Mouse (Mus musculus) ES-Bruce4 (cell line): ENCODE results near the gene Slc35g2. TPM values are rescaled to one million over a fixed set of nuclear protein-coding genes. Genes with fewer than 3 reads are reported as not detected.

Experiments
- H3K27ac ChIP-seq: 2 replicates; pipeline ENCODE4 v1.5.1; 2012; ENCODE audit warnings: low read length, inconsistent platforms; ENCODE audit not compliant: insufficient read depth
- H3K27me3 ChIP-seq: 2 replicates; pipeline ENCODE4 v1.6.1; 2012; ENCODE audit warnings: mild to moderate bottlenecking, low read length, inconsistent platforms; ENCODE audit not compliant: control insufficient read depth, poor library complexity, insufficient read depth, severe bottlenecking
- H3K36me3 ChIP-seq: 2 replicates; pipeline ENCODE4 v1.6.1; 2012; ENCODE audit warnings: inconsistent platforms, mild to moderate bottlenecking, low read length, moderate library complexity; ENCODE audit not compliant: control insufficient read depth, poor library complexity, insufficient read depth, severe bottlenecking
- H3K4me1 ChIP-seq: one replicate; pipeline ENCODE4 v1.8.1; 2011; ENCODE audit warnings: low read length; ENCODE audit not compliant: control insufficient read depth, insufficient read depth
- H3K4me3 ChIP-seq: 2 replicates; pipeline ENCODE4 v1.5.1; 2011; ENCODE audit warnings: low read depth, mild to moderate bottlenecking, low read length
- H3K9ac ChIP-seq: 2 replicates; pipeline ENCODE4 v1.6.1; 2012; ENCODE audit warnings: low read depth, mild to moderate bottlenecking, inconsistent platforms; ENCODE audit not compliant: poor library complexity, severe bottlenecking
- H3K9me3 ChIP-seq: replicated peaks from 2 replicates; pipeline ENCODE4 v1.6.1; 2012; ENCODE audit warnings: mild to moderate bottlenecking, low read length, inconsistent platforms; ENCODE audit not compliant: control insufficient read depth, poor library complexity, insufficient read depth, severe bottlenecking
- CTCF ChIP-seq: IDR thresholded peaks from one replicate; pipeline ENCODE4 v1.8.1; 2011; ENCODE audit warnings: low read depth, low read length
- EP300 ChIP-seq: IDR thresholded peaks from 2 replicates; pipeline ENCODE4 v1.6.1; 2011; ENCODE audit warnings: low read depth, low read length; ENCODE audit not compliant: insufficient read depth
- POLR2A ChIP-seq: IDR thresholded peaks from one replicate; pipeline ENCODE4 v1.8.1; 2011; ENCODE audit warnings: low read length; ENCODE audit not compliant: insufficient read depth
- polyA plus RNA-seq: library from polyadenylated mRNA; stranded (reverse); fragments of >200 nt; gene quantifications from 2 replicates; pipeline ENCODE4 v1.2.4, GENCODE M21; 2011; ENCODE audit warnings: low read depth; ENCODE audit not compliant: missing spikeins, insufficient read depth, insufficient read length

Slc35g2 gene
- polyA plus RNA-seq, 1 experiment = 1.9 TPM

GRCm38 (mm10) chr9:100569798-100570625, 878 bp downstream of the Slc35g2 start:
- Histone ChIP-seq H3K27ac (no peak overlapping the region), H3K4me1 (no peaks in the 10 kb centered on the region), H3K27me3 (peaks cover 3% of the 10 kb centered on the region; the same call in 1 of the 2 replicates), H3K36me3 (no peaks in the 10 kb centered on the region), H3K4me3 (peak overlapping the region; percentile 85), H3K9me3 (no peaks in the 10 kb centered on the region), H3K9ac (peak overlapping the region; percentile 51; the same call in 1 of the 2 replicates)
- TF ChIP-seq EP300 = no peak
- TF ChIP-seq POLR2A = no peak
- peak; percentile 10 for TF ChIP-seq CTCF

GRCm38 (mm10) chr9:100560251-100560890, 10.5 kb downstream of the Slc35g2 start:
- TF ChIP-seq CTCF = no peak
- TF ChIP-seq POLR2A = no peak
- no peak for TF ChIP-seq EP300
- Histone ChIP-seq H3K4me1 (no peaks in the 10 kb centered on the region), H3K4me3 (no peak overlapping the region), H3K27me3 (no peaks in the 10 kb centered on the region), H3K9ac (no peak overlapping the region), H3K27ac (no peak overlapping the region), H3K9me3 (no peaks in the 10 kb centered on the region), H3K36me3 (no peaks in the 10 kb centered on the region)

GRCm38 (mm10) chr9:100558991-100559390, 11.9 kb downstream of the Slc35g2 start:
- Histone ChIP-seq H3K9me3 (no peaks in the 10 kb centered on the region), H3K9ac (no peak overlapping the region), H3K27ac (no peak overlapping the region), H3K36me3 (no peaks in the 10 kb centered on the region), H3K4me1 (no peaks in the 10 kb centered on the region), H3K27me3 (no peaks in the 10 kb centered on the region), H3K4me3 (no peak overlapping the region)
- TF ChIP-seq EP300 (no peak), CTCF (no peak), POLR2A (no peak)

- H3K27me3 ChIP-seq = no peaks in the 10 kb centered on the region
- H3K4me3 ChIP-seq = no peak overlapping the region
- no peak overlapping the region for H3K27ac ChIP-seq
- no peaks in the 10 kb centered on the region for H3K4me1 ChIP-seq
- no peak overlapping the region for H3K9ac ChIP-seq
- H3K9me3 ChIP-seq = no peaks in the 10 kb centered on the region
- H3K36me3 ChIP-seq = no peaks in the 10 kb centered on the region
- TF ChIP-seq CTCF (no peak), POLR2A (no peak), EP300 (no peak)
These were observed 12.8 kb downstream of the Slc35g2 start for GRCm38 (mm10) chr9:100558023-100558573.

- TF ChIP-seq EP300 (no peak), POLR2A (no peak), CTCF (no peak)
- H3K36me3 ChIP-seq = no peaks in the 10 kb centered on the region
- H3K9me3 ChIP-seq = no peaks in the 10 kb centered on the region
- H3K9ac ChIP-seq = no peak overlapping the region
- H3K27me3 ChIP-seq = no peaks in the 10 kb centered on the region
- H3K4me1 ChIP-seq = no peaks in the 10 kb centered on the region
- H3K27ac ChIP-seq = no peak overlapping the region
- H3K4me3 ChIP-seq = no peak overlapping the region
These were observed 15.2 kb downstream of the Slc35g2 start for GRCm38 (mm10) chr9:100555686-100556085.

GRCm38 (mm10) chr9:100548313-100548712, 22.6 kb downstream of the Slc35g2 start:
- TF ChIP-seq POLR2A = no peak
- no peak for TF ChIP-seq EP300
- TF ChIP-seq CTCF = no peak
- Histone ChIP-seq H3K27ac (no peak overlapping the region), H3K27me3 (no peaks in the 10 kb centered on the region), H3K9ac (no peak overlapping the region), H3K4me3 (no peak overlapping the region), H3K4me1 (no peaks in the 10 kb centered on the region), H3K9me3 (peaks cover 4% of the 10 kb centered on the region; the same call in 1 of the 2 replicates), H3K36me3 (no peaks in the 10 kb centered on the region)
